Comparison of ENCODE assay signal across 12 mouse cellular contexts in the genomic region with DNA sequence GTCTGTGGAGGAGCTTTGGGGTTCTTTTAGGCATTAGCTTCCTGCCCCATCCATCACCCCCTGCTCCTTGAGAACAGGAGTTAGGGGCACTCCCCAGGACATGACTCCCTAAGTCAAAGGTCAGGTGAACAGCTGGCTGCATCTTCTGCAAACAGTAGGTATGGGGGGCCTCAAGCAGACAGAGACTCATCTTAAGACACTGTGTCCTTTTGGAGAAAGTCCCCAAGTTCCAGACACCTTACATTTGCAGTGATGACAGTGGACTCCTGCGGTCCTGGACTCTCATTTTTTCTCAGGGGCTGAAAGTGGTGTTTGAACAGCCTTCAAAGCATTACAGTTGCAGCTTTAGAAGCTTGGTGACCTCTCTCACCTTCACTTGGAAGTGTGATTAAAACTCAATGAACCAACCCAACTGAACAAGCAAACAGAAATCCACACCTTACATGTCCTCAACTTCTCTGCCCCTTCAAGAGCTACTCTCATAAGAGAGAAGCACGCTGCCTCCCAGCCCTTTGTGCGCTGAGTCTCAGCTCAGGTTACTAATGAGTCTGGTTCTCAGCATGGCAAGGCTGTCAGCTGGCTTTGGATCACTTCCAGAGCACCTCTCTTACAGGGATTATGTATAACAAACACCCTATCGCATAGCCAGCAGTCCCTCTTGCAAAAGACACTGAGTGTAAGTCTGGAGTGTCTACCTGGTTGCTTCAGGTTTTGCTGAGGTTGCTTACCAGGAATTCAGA.
DNase-seq lines count a peak whose midpoint lies in the region; ATAC-seq lines count a peak whose summit lies in the region.
"Had no signal": no experiment of that assay in that cellular context is flagged by ENCODE, and none has a peak within 500 bp of the region (broad histone marks: within the 10 kb centered on the region; RNA-seq: fewer than 3 reads in every experiment).

No protein-coding gene starts in this region.

- peak; percentile 16 for DNase-seq in fibroblast of lung, adult 2 months (ENCODE audit: low read depth)
- peak; percentile 73 for DNase-seq in limb, embryonic 11.5 days (ENCODE audit: low spot score)
- DNase-seq in cerebellum, adult 9-11 months, result no peak
- no peak for DNase-seq in urinary bladder, adult 18-20 months (ENCODE audit: low spot score in 2 of 2)
- DNase-seq: spleen, adult 18-20 months; thymus, postnatal 36 days had no signal

- H3K9ac ChIP-seq in midbrain, embryonic 13.5 days (replicated peaks), result no peak overlapping the region
- no peak overlapping the region for H3K9ac ChIP-seq in midbrain, embryonic 16.5 days (ENCODE audit: low read depth, low read length)
- H3K9ac ChIP-seq in limb, embryonic 11.5 days (ENCODE audit: low read length), result no peak overlapping the region
- no peak overlapping the region for H3K9ac ChIP-seq in stomach, embryonic 14.5 days (replicated peaks; ENCODE audit: low read depth, low read length)
- H3K9ac ChIP-seq in liver, embryonic 12.5 days, result no peak overlapping the region
- H3K9ac ChIP-seq: heart, embryonic 15.5 days; neural tube, embryonic 12.5 days had no signal

- no peak overlapping the region for H3K4me3 ChIP-seq in midbrain, embryonic 13.5 days (replicated peaks)
- H3K4me3 ChIP-seq in midbrain, embryonic 16.5 days (ENCODE audit: low read depth, low read length), result no peak overlapping the region
- no peak overlapping the region for H3K4me3 ChIP-seq in limb, embryonic 11.5 days (ENCODE audit: low read depth, low read length)
- no peak overlapping the region for H3K4me3 ChIP-seq in stomach, embryonic 14.5 days (ENCODE audit: low read depth, low read length)
- H3K4me3 ChIP-seq in liver, embryonic 12.5 days, result no peak overlapping the region
- H3K4me3 ChIP-seq: heart, embryonic 15.5 days; neural tube, embryonic 12.5 days had no signal

- 0 out of 2 replicates have a peak, but pooled peaks have one; percentile 18 for ATAC-seq in midbrain, embryonic 13.5 days
- ATAC-seq in midbrain, embryonic 16.5 days, result no peak
- ATAC-seq in limb, embryonic 11.5 days (ENCODE audit: insufficient number of reproducible peaks, low FRiP score, low TSS enrichment, low read depth), result 0 out of 2 replicates have a peak, but pooled peaks have one; percentile 38
- ATAC-seq in stomach, embryonic 14.5 days (ENCODE audit: insufficient number of reproducible peaks, insufficient read depth, low FRiP score, low read depth), result peak; percentile 64; the same call in 1 of the 2 replicates
- ATAC-seq in liver, embryonic 12.5 days, result no peak

- H3K27ac ChIP-seq in midbrain, embryonic 13.5 days, result no peak overlapping the region
- no peak overlapping the region for H3K27ac ChIP-seq in midbrain, embryonic 16.5 days (ENCODE audit: low read length)
- no peak overlapping the region for H3K27ac ChIP-seq in limb, embryonic 11.5 days (replicated peaks; ENCODE audit: low read depth, low read length)
- no peak overlapping the region for H3K27ac ChIP-seq in stomach, embryonic 14.5 days (ENCODE audit: low read length)
- H3K27ac ChIP-seq in liver, embryonic 12.5 days, result no peak overlapping the region
- H3K27ac ChIP-seq: heart, embryonic 15.5 days; neural tube, embryonic 12.5 days had no signal

- no peaks in the 10 kb centered on the region for H3K36me3 ChIP-seq in midbrain, embryonic 13.5 days
- H3K36me3 ChIP-seq in midbrain, embryonic 16.5 days (ENCODE audit: control insufficient read depth, insufficient read depth, low read length), result no peaks in the 10 kb centered on the region
- H3K36me3 ChIP-seq in limb, embryonic 11.5 days (ENCODE audit: control insufficient read depth, insufficient read depth, low read length), result no peaks in the 10 kb centered on the region
- H3K36me3 ChIP-seq in stomach, embryonic 14.5 days (ENCODE audit: control insufficient read depth, insufficient read depth, low read length), result no peaks in the 10 kb centered on the region
- no peaks in the 10 kb centered on the region for H3K36me3 ChIP-seq in liver, embryonic 12.5 days
- H3K36me3 ChIP-seq: heart, embryonic 15.5 days; neural tube, embryonic 12.5 days had no signal

- H3K27me3 ChIP-seq in midbrain, embryonic 13.5 days, result no peaks in the 10 kb centered on the region
- H3K27me3 ChIP-seq in midbrain, embryonic 16.5 days (ENCODE audit: control insufficient read depth, insufficient read depth, low read depth, low read length), result no peaks in the 10 kb centered on the region
- H3K27me3 ChIP-seq in limb, embryonic 11.5 days (ENCODE audit: control insufficient read depth, insufficient read depth, low read length), result no peaks in the 10 kb centered on the region
- H3K27me3 ChIP-seq in stomach, embryonic 14.5 days (ENCODE audit: control insufficient read depth, insufficient read depth, low read length), result no peaks in the 10 kb centered on the region
- H3K27me3 ChIP-seq in liver, embryonic 12.5 days (replicated peaks), result no peaks in the 10 kb centered on the region
- H3K27me3 ChIP-seq: heart, embryonic 15.5 days; neural tube, embryonic 12.5 days had no signal

- no peaks in the 10 kb centered on the region for H3K9me3 ChIP-seq in midbrain, embryonic 13.5 days
- no peaks in the 10 kb centered on the region for H3K9me3 ChIP-seq in midbrain, embryonic 16.5 days (replicated peaks; ENCODE audit: control insufficient read depth, low read length, poor library complexity, severe bottlenecking)
- H3K9me3 ChIP-seq in limb, embryonic 11.5 days (ENCODE audit: control insufficient read depth, low read length), result no peaks in the 10 kb centered on the region
- no peaks in the 10 kb centered on the region for H3K9me3 ChIP-seq in stomach, embryonic 14.5 days (ENCODE audit: control insufficient read depth, low read depth, low read length)
- H3K9me3 ChIP-seq in liver, embryonic 12.5 days (replicated peaks), result no peaks in the 10 kb centered on the region
- H3K9me3 ChIP-seq: heart, embryonic 15.5 days; neural tube, embryonic 12.5 days had no signal

- no peaks in the 10 kb centered on the region for H3K4me1 ChIP-seq in midbrain, embryonic 13.5 days (replicated peaks)
- no peaks in the 10 kb centered on the region; the same call in 1 of the 2 replicates for H3K4me1 ChIP-seq in midbrain, embryonic 16.5 days (ENCODE audit: control insufficient read depth, insufficient read depth, low read length)
- H3K4me1 ChIP-seq in limb, embryonic 11.5 days (ENCODE audit: control insufficient read depth, insufficient read depth, low read length), result peaks cover 8% of the 10 kb centered on the region; the same call in 1 of the 2 replicates
- H3K4me1 ChIP-seq in stomach, embryonic 14.5 days (ENCODE audit: control insufficient read depth, insufficient read depth, low read length), result 0 out of 2 replicates have a peak, but pooled peaks cover 6% of the 10 kb centered on the region
- no peaks in the 10 kb centered on the region for H3K4me1 ChIP-seq in liver, embryonic 12.5 days
- H3K4me1 ChIP-seq: neural tube, embryonic 12.5 days had no signal

- WGBS in midbrain, embryonic 13.5 days, result 42% methylated on average over 4 of the region's 4 CpGs
- WGBS in midbrain, embryonic 16.5 days, result 39% methylated on average over 4 of the region's 4 CpGs
- WGBS in limb, embryonic 11.5 days, result 15% methylated on average over 4 of the region's 4 CpGs
- 16% methylated on average over 4 of the region's 4 CpGs for WGBS in stomach, embryonic 14.5 days
- WGBS in liver, embryonic 12.5 days (ENCODE audit: insufficient replicate concordance), result 31% methylated on average over 4 of the region's 4 CpGs

- H3K4me2 ChIP-seq in midbrain, embryonic 13.5 days (replicated peaks), result no peak overlapping the region
- no peak overlapping the region for H3K4me2 ChIP-seq in midbrain, embryonic 16.5 days (ENCODE audit: low read length)
- no peak overlapping the region for H3K4me2 ChIP-seq in limb, embryonic 11.5 days (ENCODE audit: low read depth, severe bottlenecking)
- H3K4me2 ChIP-seq in stomach, embryonic 14.5 days (replicated peaks; ENCODE audit: low read depth, low read length), result no peak overlapping the region
- H3K4me2 ChIP-seq in liver, embryonic 12.5 days, result no peak overlapping the region
- H3K4me2 ChIP-seq: heart, embryonic 15.5 days; neural tube, embryonic 12.5 days had no signal

Comparison
In these comparisons a context has a peak if more than half of its experiments do, and no peak if none do; other contexts are left out.
1. ATAC-seq: peak in midbrain, embryonic 13.5 days (single experiment), limb, embryonic 11.5 days (single experiment) and stomach, embryonic 14.5 days (single experiment); none in midbrain, embryonic 16.5 days (single experiment) and liver, embryonic 12.5 days (single experiment).
2. DNase-seq: peak in fibroblast of lung, adult 2 months (single experiment) and limb, embryonic 11.5 days (single experiment); none in cerebellum, adult 9-11 months (single experiment) and urinary bladder, adult 18-20 months (0 of 2).